Mouse (Mus musculus): ENCODE data around the gene Tsc2. TPM values are rescaled to one million over a fixed set of nuclear protein-coding genes. Genes with fewer than 3 reads are reported as not detected.

Tsc2 gene
- polyA plus RNA-seq, 1 experiment from 2014 or later = 46.7 TPM

GRCm38 (mm10) chr17:24644030-24644715, 11.7 kb upstream of the Tsc2 start:
- ATAC-seq (replicated peaks; ENCODE audit: insufficient number of reproducible peaks, low FRiP score, low TSS enrichment) = peak; percentile 43
- Histone ChIP-seq H3K4me3 (ENCODE audit: low read depth, low read length) (no peak overlapping the region), H3K4me2 (peak overlapping the region; percentile 20)

GRCm38 (mm10) chr17:24642791-24643343, 10.4 kb upstream of the Tsc2 start:
- Histone ChIP-seq H3K27ac (ENCODE audit: low read depth, low read length) (no peak overlapping the region), H3K9ac (ENCODE audit: low read depth, low read length) (no peak overlapping the region), H3K9me3 (replicated peaks; ENCODE audit: control insufficient read depth, low read length) (no peaks in the 10 kb centered on the region), H3K36me3 (ENCODE audit: control insufficient read depth, insufficient read depth, low read length) (peaks cover 2% of the 10 kb centered on the region; the same call in 1 of the 2 replicates), H3K4me1 (ENCODE audit: control insufficient read depth, insufficient read depth, low read length) (peaks cover 40% of the 10 kb centered on the region), H3K4me3 (ENCODE audit: low read depth, low read length) (no peak overlapping the region), H3K27me3 (ENCODE audit: control insufficient read depth, insufficient read depth, low read length) (peaks cover 48% of the 10 kb centered on the region), H3K4me2 (no peak overlapping the region)
- ATAC-seq (replicated peaks; ENCODE audit: insufficient number of reproducible peaks, low FRiP score, low TSS enrichment) = no peak
- WGBS (ENCODE audit: insufficient replicate concordance) = 65% methylated on average over 6 of the region's 6 CpGs

More at GRCm38 (mm10) chr17:24644030-24644715, 11.7 kb upstream of the Tsc2 start:
- Histone ChIP-seq H3K27me3 (ENCODE audit: control insufficient read depth, insufficient read depth, low read length) (peaks cover 48% of the 10 kb centered on the region), H3K9me3 (replicated peaks; ENCODE audit: control insufficient read depth, low read length) (no peaks in the 10 kb centered on the region), H3K9ac (ENCODE audit: low read depth, low read length) (peak overlapping the region; percentile 61), H3K27ac (ENCODE audit: low read depth, low read length) (peak overlapping the region; percentile 88), H3K4me1 (ENCODE audit: control insufficient read depth, insufficient read depth, low read length) (peaks cover 43% of the 10 kb centered on the region), H3K36me3 (ENCODE audit: control insufficient read depth, insufficient read depth, low read length) (peaks cover 2% of the 10 kb centered on the region; the same call in 1 of the 2 replicates)
- WGBS (ENCODE audit: insufficient replicate concordance) = 32% methylated on average over 7 of the region's 7 CpGs

DNA sequence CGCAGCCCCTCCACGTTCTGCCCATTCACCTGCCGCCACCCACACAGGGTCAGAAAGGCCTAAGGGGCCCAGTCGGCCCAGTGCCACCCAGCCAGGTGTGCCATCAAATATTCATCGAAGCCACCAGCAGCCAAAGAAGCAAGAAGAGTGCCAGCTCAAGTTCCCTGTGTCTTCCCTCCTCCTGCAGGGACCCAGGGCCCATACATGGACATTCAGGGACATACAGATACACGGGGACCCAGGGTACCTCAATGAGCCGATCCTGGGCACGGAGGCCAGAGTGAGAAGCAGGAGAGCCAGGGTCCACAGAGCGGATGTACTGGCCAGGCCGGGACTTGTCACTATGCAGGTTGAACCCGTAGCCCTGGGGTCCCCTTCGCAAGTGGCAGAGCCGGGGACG, 9.5 kb upstream of the Tsc2 start:
- H3K9ac ChIP-seq (ENCODE audit: low read depth, low read length) = no peak overlapping the region
- no peak overlapping the region for H3K4me2 ChIP-seq
- ATAC-seq (replicated peaks; ENCODE audit: insufficient number of reproducible peaks, low FRiP score, low TSS enrichment) = no peak
- H3K27ac ChIP-seq (ENCODE audit: low read depth, low read length) = no peak overlapping the region
- H3K9me3 ChIP-seq (replicated peaks; ENCODE audit: control insufficient read depth, low read length) = no peaks in the 10 kb centered on the region
- H3K4me1 ChIP-seq (ENCODE audit: control insufficient read depth, insufficient read depth, low read length) = peaks cover 39% of the 10 kb centered on the region
- WGBS (ENCODE audit: insufficient replicate concordance) = 85% methylated on average over 14 of the region's 14 CpGs
- H3K36me3 ChIP-seq (ENCODE audit: control insufficient read depth, insufficient read depth, low read length) = peaks cover 2% of the 10 kb centered on the region; the same call in 1 of the 2 replicates
- H3K27me3 ChIP-seq (ENCODE audit: control insufficient read depth, insufficient read depth, low read length) = peaks cover 45% of the 10 kb centered on the region
- H3K4me3 ChIP-seq (ENCODE audit: low read depth, low read length) = no peak overlapping the region

DNA sequence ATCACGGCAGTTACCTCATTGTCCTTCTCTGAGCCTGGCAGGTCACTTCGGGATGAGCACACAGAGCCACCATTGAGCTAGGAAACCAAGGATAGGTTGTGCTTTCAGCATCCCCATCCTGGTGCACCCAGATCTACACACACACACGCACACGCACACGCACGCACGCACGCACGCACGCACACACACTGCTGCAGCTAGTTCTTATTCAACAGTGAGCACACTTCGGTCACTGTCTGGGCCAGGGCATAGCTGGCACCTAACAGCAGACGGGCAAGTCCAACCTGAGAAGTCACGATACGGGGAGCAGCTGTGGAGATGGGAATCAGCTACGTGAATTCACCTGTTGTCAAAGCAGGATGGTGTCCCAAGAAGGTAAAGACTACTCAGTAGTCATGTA, 8.2 kb upstream of the Tsc2 start:
- no peak overlapping the region for H3K27ac ChIP-seq (ENCODE audit: low read depth, low read length)
- peaks cover 41% of the 10 kb centered on the region for H3K4me1 ChIP-seq (ENCODE audit: control insufficient read depth, insufficient read depth, low read length)
- no peak for ATAC-seq (replicated peaks; ENCODE audit: insufficient number of reproducible peaks, low FRiP score, low TSS enrichment)

DNA sequence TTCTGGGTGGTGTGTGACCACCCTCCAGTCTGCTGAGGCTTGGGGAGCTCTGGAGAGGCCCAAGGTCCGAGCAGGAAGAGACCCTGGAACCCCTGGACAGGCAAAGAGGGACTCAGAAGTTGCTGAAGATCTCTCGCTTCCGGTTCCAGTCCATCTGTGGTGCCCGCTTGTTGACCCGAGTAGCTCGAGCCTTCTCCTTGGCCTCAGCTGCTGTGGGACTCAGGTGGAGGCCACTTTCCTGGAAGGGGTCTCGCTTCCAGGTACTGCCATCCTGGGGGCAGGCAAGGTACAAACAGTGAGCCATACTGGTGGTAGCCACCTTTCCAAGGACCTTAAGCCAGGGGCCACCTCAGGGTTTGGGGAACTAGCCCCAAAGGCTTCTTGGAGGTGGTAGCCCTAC, 7.7 kb upstream of the Tsc2 start:
- H3K27ac ChIP-seq (ENCODE audit: low read depth, low read length) = peak overlapping the region; percentile 71
- H3K9ac ChIP-seq (ENCODE audit: low read depth, low read length) = peak overlapping the region; percentile 22; the same call in 1 of the 2 replicates
- H3K4me2 ChIP-seq = no peak overlapping the region
- ATAC-seq (replicated peaks; ENCODE audit: insufficient number of reproducible peaks, low FRiP score, low TSS enrichment) = no peak
- no peak overlapping the region for H3K4me3 ChIP-seq (ENCODE audit: low read depth, low read length)
- no peaks in the 10 kb centered on the region for H3K9me3 ChIP-seq (replicated peaks; ENCODE audit: control insufficient read depth, low read length)
- peaks cover 2% of the 10 kb centered on the region; the same call in 1 of the 2 replicates for H3K36me3 ChIP-seq (ENCODE audit: control insufficient read depth, insufficient read depth, low read length)
- peaks cover 36% of the 10 kb centered on the region for H3K4me1 ChIP-seq (ENCODE audit: control insufficient read depth, insufficient read depth, low read length)
- peaks cover 45% of the 10 kb centered on the region for H3K27me3 ChIP-seq (ENCODE audit: control insufficient read depth, insufficient read depth, low read length)
- WGBS (ENCODE audit: insufficient replicate concordance) = 84% methylated on average over 7 of the region's 7 CpGs

More for the DNA sequence above, 8.2 kb upstream of the Tsc2 start:
- H3K36me3 ChIP-seq (ENCODE audit: control insufficient read depth, insufficient read depth, low read length) = peaks cover 2% of the 10 kb centered on the region; the same call in 1 of the 2 replicates
- WGBS (ENCODE audit: insufficient replicate concordance) = 91% methylated on average over 15 of the region's 15 CpGs
- no peak overlapping the region for H3K4me2 ChIP-seq
- no peaks in the 10 kb centered on the region for H3K9me3 ChIP-seq (replicated peaks; ENCODE audit: control insufficient read depth, low read length)
- peaks cover 45% of the 10 kb centered on the region for H3K27me3 ChIP-seq (ENCODE audit: control insufficient read depth, insufficient read depth, low read length)
- no peak overlapping the region for H3K4me3 ChIP-seq (ENCODE audit: low read depth, low read length)
- no peak overlapping the region for H3K9ac ChIP-seq (ENCODE audit: low read depth, low read length)

GRCm38 (mm10) chr17:24639571-24639988, 7.2 kb upstream of the Tsc2 start:
- peak overlapping the region; percentile 22; the same call in 1 of the 2 replicates for H3K9ac ChIP-seq (ENCODE audit: low read depth, low read length)
- H3K36me3 ChIP-seq (ENCODE audit: control insufficient read depth, insufficient read depth, low read length) = peaks cover 2% of the 10 kb centered on the region; the same call in 1 of the 2 replicates
- peaks cover 31% of the 10 kb centered on the region for H3K4me1 ChIP-seq (ENCODE audit: control insufficient read depth, insufficient read depth, low read length)
- peak overlapping the region; percentile 71 for H3K27ac ChIP-seq (ENCODE audit: low read depth, low read length)
- no peak overlapping the region for H3K4me3 ChIP-seq (ENCODE audit: low read depth, low read length)
- H3K9me3 ChIP-seq (replicated peaks; ENCODE audit: control insufficient read depth, low read length) = no peaks in the 10 kb centered on the region
- WGBS (ENCODE audit: insufficient replicate concordance) = 59% methylated on average over 5 of the region's 5 CpGs
- ATAC-seq (replicated peaks; ENCODE audit: insufficient number of reproducible peaks, low FRiP score, low TSS enrichment) = no peak; the same call in 1 of the 2 replicates
- H3K27me3 ChIP-seq (ENCODE audit: control insufficient read depth, insufficient read depth, low read length) = peaks cover 49% of the 10 kb centered on the region
- H3K4me2 ChIP-seq = no peak overlapping the region

DNA sequence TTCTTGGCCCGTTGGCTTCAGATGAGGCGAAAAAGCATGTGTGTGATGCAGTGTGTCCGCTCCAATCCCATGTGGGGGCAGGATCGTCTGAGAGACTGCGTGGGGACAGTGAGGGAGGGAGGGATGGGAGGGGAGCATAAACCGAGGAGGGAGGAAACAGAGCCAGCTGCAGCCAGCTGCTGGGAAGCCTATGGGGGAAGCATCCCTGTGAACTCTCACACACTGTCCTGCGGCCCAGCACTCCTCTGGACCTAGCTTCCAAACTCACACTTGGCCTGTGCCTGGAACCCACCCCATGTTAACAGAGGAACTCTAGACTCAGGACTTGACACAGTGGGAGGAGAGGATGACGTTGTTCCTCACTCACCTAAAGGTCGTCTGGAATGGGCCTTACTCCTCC, 6.4 kb upstream of the Tsc2 start:
- 69% methylated on average over 9 of the region's 9 CpGs for WGBS (ENCODE audit: insufficient replicate concordance)
- Histone ChIP-seq H3K4me2 (no peak overlapping the region), H3K9ac (ENCODE audit: low read depth, low read length) (no peak overlapping the region), H3K27me3 (ENCODE audit: control insufficient read depth, insufficient read depth, low read length) (peaks cover 54% of the 10 kb centered on the region), H3K9me3 (replicated peaks; ENCODE audit: control insufficient read depth, low read length) (no peaks in the 10 kb centered on the region), H3K4me1 (ENCODE audit: control insufficient read depth, insufficient read depth, low read length) (peaks cover 24% of the 10 kb centered on the region), H3K27ac (ENCODE audit: low read depth, low read length) (peak overlapping the region; percentile 54), H3K36me3 (ENCODE audit: control insufficient read depth, insufficient read depth, low read length) (peaks cover 2% of the 10 kb centered on the region; the same call in 1 of the 2 replicates), H3K4me3 (ENCODE audit: low read depth, low read length) (no peak overlapping the region)
- no peak for ATAC-seq (replicated peaks; ENCODE audit: insufficient number of reproducible peaks, low FRiP score, low TSS enrichment)

GRCm38 (mm10) chr17:24638214-24638613, 5.8 kb upstream of the Tsc2 start:
- 89% methylated on average over 4 of the region's 4 CpGs for whole genome bisulfite sequencing (ENCODE audit: insufficient replicate concordance)
- no peak overlapping the region for H3K4me3 ChIP-seq (ENCODE audit: low read depth, low read length)
- H3K27me3 ChIP-seq (ENCODE audit: control insufficient read depth, insufficient read depth, low read length) = peaks cover 54% of the 10 kb centered on the region
- H3K36me3 ChIP-seq (ENCODE audit: control insufficient read depth, insufficient read depth, low read length) = peaks cover 2% of the 10 kb centered on the region; the same call in 1 of the 2 replicates
- H3K9ac ChIP-seq (ENCODE audit: low read depth, low read length) = no peak overlapping the region
- H3K27ac ChIP-seq (ENCODE audit: low read depth, low read length) = no peak overlapping the region
- ATAC-seq (replicated peaks; ENCODE audit: insufficient number of reproducible peaks, low FRiP score, low TSS enrichment) = no peak
- H3K4me2 ChIP-seq = no peak overlapping the region
- peaks cover 24% of the 10 kb centered on the region for H3K4me1 ChIP-seq (ENCODE audit: control insufficient read depth, insufficient read depth, low read length)
- no peaks in the 10 kb centered on the region for H3K9me3 ChIP-seq (replicated peaks; ENCODE audit: control insufficient read depth, low read length)

Measured in heart, embryonic 11.5 days (tissue).